Mouse (Mus musculus) brain, embryonic 14.5 days (tissue): ENCODE results near the gene Timp2.

Source experiments
- CTCF ChIP-seq: fragments of 200-500 bp; IDR thresholded peaks from 2 replicates; pipeline ENCODE4 v1.5.1; 2012; ENCODE audit warnings: inconsistent platforms, mild to moderate bottlenecking, moderate library complexity, borderline replicate concordance; ENCODE audit not compliant: insufficient read depth, insufficient read length; ENCODE audit errors: extremely low read depth
- POLR2A ChIP-seq: fragments of 200-500 bp; IDR thresholded peaks from 2 replicates; pipeline ENCODE4 v1.6.1; 2012; ENCODE audit warnings: mild to moderate bottlenecking, inconsistent platforms, borderline replicate concordance; ENCODE audit not compliant: poor library complexity, insufficient read depth, insufficient read length, severe bottlenecking; ENCODE audit errors: extremely low read depth

- TF ChIP-seq CTCF (no peak), POLR2A (no peak)
Measured at GRCm38 (mm10) chr11:118275092-118275491, 80.4 kb downstream of the Timp2 start.
